In the genomic region with DNA sequence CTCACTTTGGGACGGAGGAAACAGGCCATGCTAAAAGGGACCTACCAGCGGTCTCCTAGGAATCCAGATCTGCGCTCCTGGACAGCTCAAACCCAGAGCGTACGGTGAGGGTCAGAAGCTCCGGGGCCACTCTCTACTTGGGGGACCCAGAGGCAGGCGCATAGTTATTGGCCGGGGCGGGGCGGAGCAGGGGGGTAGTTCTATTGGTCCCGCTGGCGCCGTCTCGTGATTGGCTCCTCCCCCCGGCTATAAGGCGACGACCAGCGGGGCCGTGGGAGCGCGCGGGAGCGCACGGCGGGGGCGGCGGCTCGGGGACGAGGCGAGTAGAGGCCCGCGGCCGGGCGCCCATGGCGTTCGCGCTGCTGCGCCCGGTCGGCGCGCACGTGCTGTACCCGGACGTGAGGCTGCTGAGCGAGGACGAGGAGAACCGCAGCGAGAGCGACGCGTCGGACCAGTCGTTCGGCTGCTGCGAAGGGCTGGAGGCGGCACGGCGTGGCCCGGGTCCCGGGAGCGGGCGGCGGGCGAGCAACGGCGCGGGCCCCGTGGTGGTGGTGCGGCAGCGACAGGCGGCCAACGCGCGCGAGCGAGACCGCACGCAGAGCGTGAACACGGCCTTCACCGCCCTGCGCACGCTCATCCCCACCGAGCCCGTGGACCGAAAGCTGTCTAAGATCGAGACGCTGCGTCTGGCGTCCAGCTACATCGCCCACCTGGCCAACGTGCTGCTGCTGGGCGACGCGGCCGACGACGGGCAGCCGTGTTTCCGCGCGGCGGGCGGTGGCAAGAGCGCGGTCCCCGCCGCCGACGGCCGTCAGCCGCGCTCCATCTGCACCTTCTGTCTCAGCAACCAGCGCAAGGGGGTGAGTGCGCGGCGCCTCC, we compare ENCODE assay signal across 8 mouse cellular contexts. TPM values are rescaled to one million over a fixed set of nuclear protein-coding genes. Genes with fewer than 3 reads are reported as not detected.
DNase-seq lines count a peak whose midpoint lies in the region; ATAC-seq and TF ChIP-seq lines count a peak whose summit lies in the region.

A gene (plus strand): TSS at position 283 of the 879 bp plus-strand sequence.

- H3K27ac ChIP-seq in intestine, embryonic 16.5 days (ENCODE audit: low read length): no peak within 1 kb of the TSS; the same call in 1 of the 2 replicates
- no peak within 1 kb of the TSS for H3K27ac ChIP-seq in liver, postnatal 0 days (ENCODE audit: low read depth)
- H3K27ac ChIP-seq in olfactory bulb, adult 2 months (ENCODE audit: insufficient read depth, low read depth, low read length): no peak within 1 kb of the TSS

- no peak for TF ChIP-seq CTCF in liver, postnatal 0 days (IDR thresholded peaks at IDR 0.05; ENCODE audit: low read depth)
- TF ChIP-seq CTCF in olfactory bulb, adult 2 months (IDR thresholded peaks at IDR 0.05; ENCODE audit: insufficient read depth, low read depth, low read length): no peak

- H3K27me3 ChIP-seq in intestine, embryonic 16.5 days (replicated peaks; ENCODE audit: control insufficient read depth, insufficient read depth, low read length): peaks cover 35% of the 10 kb centered on the region
- H3K27me3 ChIP-seq in liver, postnatal 0 days (ENCODE audit: insufficient read depth, low read length): peaks cover 57% of the 10 kb centered on the region

- H3K36me3 ChIP-seq in intestine, embryonic 16.5 days (ENCODE audit: control insufficient read depth, insufficient read depth, low read length): no peaks in the 10 kb centered on the region
- H3K36me3 ChIP-seq in liver, postnatal 0 days (replicated peaks; ENCODE audit: insufficient read depth, low read length): no peaks in the 10 kb centered on the region

- no peaks in the 10 kb centered on the region for H3K9me3 ChIP-seq in intestine, embryonic 16.5 days (ENCODE audit: control insufficient read depth, low read length)
- H3K9me3 ChIP-seq in liver, postnatal 0 days (ENCODE audit: low read length): no peaks in the 10 kb centered on the region

- peak within 1 kb of the TSS; percentile 97 for H3K4me2 ChIP-seq in intestine, embryonic 16.5 days (ENCODE audit: low read depth, low read length)
- H3K4me2 ChIP-seq in liver, postnatal 0 days (ENCODE audit: low read depth, low read length): peak within 1 kb of the TSS; percentile 63

- no peak for TF ChIP-seq POLR2A in olfactory bulb, adult 2 months (IDR thresholded peaks at IDR 0.05; ENCODE audit: insufficient read depth, low read depth, low read length)

- DNase-seq in cerebellum, postnatal 25 days: peak; percentile 35 to 59
- DNase-seq in cerebellum, adult 11 months: no peak
- DNase-seq in embryo, embryonic 10 days (ENCODE audit: low spot score): peak; percentile 75
- DNase-seq in heart, adult 11 months: peak; percentile 99
- DNase-seq in liver, postnatal 0 days: peak; percentile 42
- DNase-seq in frontal cortex, postnatal 14 days (ENCODE audit: low spot score in 2 of 2): no peak

- ATAC-seq in intestine, embryonic 16.5 days: peak; percentile 88
- peak; percentile 23; the same call in 1 of the 2 replicates for ATAC-seq in liver, postnatal 0 days

- TF ChIP-seq EP300 in liver, postnatal 0 days (IDR thresholded peaks at IDR 0.05; ENCODE audit: low read depth): no peak

- WGBS in intestine, embryonic 16.5 days: under 1% methylated on average over 115 of the region's 118 CpGs
- 1% methylated on average over 104 of the region's 118 CpGs for WGBS in liver, postnatal 0 days (ENCODE audit: insufficient replicate concordance)
- WGBS in olfactory bulb, adult 2 months: 2% methylated on average over 114 of the region's 118 CpGs

- H3K9ac ChIP-seq in intestine, embryonic 16.5 days (ENCODE audit: low read depth, low read length): peak within 1 kb of the TSS; percentile 62
- no peak within 1 kb of the TSS for H3K9ac ChIP-seq in liver, postnatal 0 days (replicated peaks)

- peaks cover 20% of the 10 kb centered on the region for H3K4me1 ChIP-seq in intestine, embryonic 16.5 days (ENCODE audit: control insufficient read depth, insufficient read depth, low read length)
- H3K4me1 ChIP-seq in liver, postnatal 0 days (ENCODE audit: insufficient read depth): peaks cover 10% of the 10 kb centered on the region; the same call in 1 of the 2 replicates
- H3K4me1 ChIP-seq in olfactory bulb, adult 2 months (ENCODE audit: control insufficient read depth, insufficient read depth, low read length): peaks cover 15% of the 10 kb centered on the region

- peak within 1 kb of the TSS; percentile 57 for H3K4me3 ChIP-seq in intestine, embryonic 16.5 days (ENCODE audit: low read length)
- H3K4me3 ChIP-seq in liver, postnatal 0 days (ENCODE audit: low read depth, low read length): peak within 1 kb of the TSS; percentile 38
- H3K4me3 ChIP-seq in olfactory bulb, adult 2 months (ENCODE audit: insufficient read depth, low read depth, low read length): peak within 1 kb of the TSS; percentile 51

RNA-seq across cellular contexts. Expression of the gene that starts here (rescaled TPM):
- polyA plus RNA-seq in intestine, embryonic 16.5 days (2015; fragmentation: Nextera tagmentation; extraction: Ambion mirVana): 6.5 and 7.5 TPM in 2 replicates
- polyA plus RNA-seq in liver, postnatal 0 days (2015; fragmentation: Nextera tagmentation; extraction: Ambion mirVana): 0.14 and 0.18 TPM in 2 replicates
- not detected in 2 replicates for polyA plus RNA-seq in olfactory bulb, adult 2 months (2012; ENCODE audit: insufficient read depth, insufficient read length, low replicate concordance, missing spikeins)

Comparison
In these comparisons a context has a peak if more than half of its experiments do, and no peak if none do; other contexts are left out.
1. DNase-seq: peak in cerebellum, postnatal 25 days (2 of 2), embryo, embryonic 10 days (single experiment) and heart, adult 11 months (single experiment); none in cerebellum, adult 11 months (single experiment) and frontal cortex, postnatal 14 days (0 of 2).
2. Peak in DNase-seq, ATAC-seq, H3K4me3 ChIP-seq and H3K4me2 ChIP-seq in liver, postnatal 0 days; RNA of the gene not detected or under 1 TPM.
3. Peak in every context shown above with its lines, with median percentiles within 50 percentile points of each other: H3K4me3 ChIP-seq.